Mouse (Mus musculus) intestine, postnatal 0 days (tissue): ENCODE data around the gene Eif4a3. TPM values are rescaled to one million over a fixed set of nuclear protein-coding genes. Genes with fewer than 3 reads are reported as not detected.

ENCODE experiments used
- ATAC-seq: fragments of 200-750 bp; cut with Nextera tagmentation; 2 replicates; pipeline ENCODE4 v1.8.0; 2017; ENCODE audit warnings: mild to moderate bottlenecking, moderate TSS enrichment, moderate library complexity
- H3K27ac ChIP-seq: fragments of 300-500 bp; sonication (generic); 2 replicates; pipeline ENCODE4 v1.5.1; 2014; ENCODE audit warnings: mild to moderate bottlenecking, low read depth, low read length, moderate library complexity
- H3K27me3 ChIP-seq: fragments of 300-500 bp; sonication (generic); replicated peaks from 2 replicates; pipeline ENCODE4 v1.6.1; 2014; ENCODE audit warnings: low read length, mixed read lengths; ENCODE audit not compliant: control insufficient read depth, insufficient read depth
- H3K36me3 ChIP-seq: fragments of 300-500 bp; sonication (generic); 2 replicates; pipeline ENCODE4 v1.6.1; 2014; ENCODE audit warnings: mild to moderate bottlenecking, moderate library complexity; ENCODE audit not compliant: control insufficient read depth, insufficient read depth
- H3K4me1 ChIP-seq: fragments of 300-500 bp; sonication (generic); replicated peaks from 2 replicates; pipeline ENCODE4 v1.6.1; 2014; ENCODE audit warnings: antibody characterized with exemption, low read length, mixed read lengths; ENCODE audit not compliant: control insufficient read depth, insufficient read depth
- H3K4me2 ChIP-seq: fragments of 300-500 bp; sonication (generic); replicated peaks from 2 replicates; pipeline ENCODE4 v1.6.1; 2014; ENCODE audit warnings: low read depth, mild to moderate bottlenecking, moderate library complexity
- H3K4me3 ChIP-seq: fragments of 300-500 bp; sonication (generic); 2 replicates; pipeline ENCODE4 v1.5.1; 2014; ENCODE audit warnings: low read depth, low read length
- H3K9ac ChIP-seq: fragments of 300-500 bp; sonication (generic); 2 replicates; pipeline ENCODE4 v1.6.1; 2014; ENCODE audit warnings: mild to moderate bottlenecking, low read depth, low read length
- H3K9me3 ChIP-seq: fragments of 300-500 bp; sonication (generic); 2 replicates; pipeline ENCODE4 v1.6.1; 2016; ENCODE audit warnings: mixed run types; ENCODE audit not compliant: control insufficient read depth
- CTCF ChIP-seq: sonication (generic); IDR thresholded peaks from 2 replicates; pipeline ENCODE4 v1.5.1; 2016; ENCODE audit warnings: low read depth, mild to moderate bottlenecking, control low read depth, antibody characterized with exemption, moderate library complexity
- WGBS: fragments of 180-500 bp; shearing (Covaris S2); extraction: QIAGEN DNeasy Blood & Tissue Kit; methylation state at CpG from one replicate; pipeline ENCODE4 v1.1.7; 2014; 5-methylcytosine and 5-hydroxymethylcytosine counted together
- polyA plus RNA-seq: library from polyadenylated mRNA; unstranded; fragments of >200 nt; fragmentation: Nextera tagmentation; extraction: Ambion mirVana; gene quantifications from 2 replicates; pipeline ENCODE4 v1.2.1, GENCODE M21; 2015

Gene Eif4a3
- polyA plus RNA-seq: 162 and 174 TPM in 2 replicates

- Histone ChIP-seq H3K27me3 (no peaks in the 10 kb centered on the region), H3K4me2 (peak within 1 kb of the TSS; percentile 73), H3K4me1 (no peaks in the 10 kb centered on the region), H3K27ac (peak within 1 kb of the TSS; percentile 80), H3K36me3 (peaks cover 35% of the 10 kb centered on the region), H3K9me3 (no peaks in the 10 kb centered on the region), H3K9ac (peak within 1 kb of the TSS; percentile 94), H3K4me3 (peak within 1 kb of the TSS; percentile 93)
- TF ChIP-seq CTCF: no peak
- under 1% methylated on average over 89 of the region's 89 CpGs for WGBS
- peak; percentile 96 for ATAC-seq
Observed at GRCm38 (mm10) chr11:119299391-119300245, at the start of gene Eif4a3. Gene Eif4a3, minus strand, starts transcription at chr11:119300089.

DNA sequence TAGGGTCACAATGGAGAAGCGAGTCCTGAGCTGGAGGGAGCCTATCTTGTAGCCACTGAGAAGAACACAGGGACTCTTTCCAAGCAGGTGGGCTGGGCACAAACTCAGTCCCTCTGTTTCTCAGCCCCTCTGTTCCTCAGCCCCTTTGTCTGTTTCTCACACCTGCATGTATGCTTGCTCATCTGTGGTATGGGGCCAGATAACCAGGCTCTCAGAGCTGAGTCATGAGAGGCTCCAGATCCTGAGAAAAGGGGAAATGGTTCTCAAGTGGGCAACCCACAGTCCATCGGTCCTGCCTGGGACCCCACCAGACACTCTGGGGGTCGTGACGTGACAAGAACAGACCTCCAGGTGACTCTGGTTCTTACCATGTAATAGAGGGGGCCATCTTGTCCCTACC, 47.2 kb upstream of the Eif4a3 start:
- ATAC-seq: no peak
- Histone ChIP-seq H3K4me2 (no peak overlapping the region), H3K9me3 (no peaks in the 10 kb centered on the region), H3K4me3 (no peak overlapping the region), H3K9ac (no peak overlapping the region), H3K36me3 (peaks cover 34% of the 10 kb centered on the region), H3K27me3 (no peaks in the 10 kb centered on the region), H3K27ac (no peak overlapping the region), H3K4me1 (no peaks in the 10 kb centered on the region)
- no peak for TF ChIP-seq CTCF
- WGBS: 86% methylated on average over 4 of the region's 4 CpGs

GRCm38 (mm10) chr11:119344865-119345264, 45.0 kb upstream of the Eif4a3 start:
- no peak for TF ChIP-seq CTCF
- Histone ChIP-seq H3K36me3 (peaks cover 29% of the 10 kb centered on the region), H3K4me3 (no peak overlapping the region), H3K9me3 (no peaks in the 10 kb centered on the region), H3K27me3 (no peaks in the 10 kb centered on the region), H3K4me1 (no peaks in the 10 kb centered on the region), H3K4me2 (no peak overlapping the region), H3K27ac (no peak overlapping the region), H3K9ac (no peak overlapping the region)
- WGBS: 64% methylated on average over 6 of the region's 6 CpGs
- ATAC-seq: no peak

GRCm38 (mm10) chr11:119344178-119344577, 44.3 kb upstream of the Eif4a3 start:
- TF ChIP-seq CTCF: no peak
- Histone ChIP-seq H3K9me3 (no peaks in the 10 kb centered on the region), H3K36me3 (peaks cover 23% of the 10 kb centered on the region), H3K4me1 (no peaks in the 10 kb centered on the region), H3K4me3 (no peak overlapping the region), H3K4me2 (no peak overlapping the region), H3K27ac (no peak overlapping the region), H3K27me3 (no peaks in the 10 kb centered on the region), H3K9ac (no peak overlapping the region)
- no peak for ATAC-seq
- 82% methylated on average over 8 of the region's 8 CpGs for WGBS

GRCm38 (mm10) chr11:119339637-119340036, 39.7 kb upstream of the Eif4a3 start:
- Histone ChIP-seq H3K9me3 (no peaks in the 10 kb centered on the region), H3K36me3 (peaks cover 19% of the 10 kb centered on the region; the same call in 1 of the 2 replicates), H3K27ac (no peak overlapping the region), H3K27me3 (no peaks in the 10 kb centered on the region), H3K4me1 (no peaks in the 10 kb centered on the region), H3K4me3 (no peak overlapping the region), H3K4me2 (no peak overlapping the region), H3K9ac (no peak overlapping the region)
- peak; percentile 91 for TF ChIP-seq CTCF
- no peak for ATAC-seq
- WGBS: 4% methylated on average over 5 of the region's 5 CpGs

GRCm38 (mm10) chr11:119339179-119339578, 39.3 kb upstream of the Eif4a3 start:
- Histone ChIP-seq H3K36me3 (peaks cover 14% of the 10 kb centered on the region; the same call in 1 of the 2 replicates), H3K27ac (no peak overlapping the region), H3K4me2 (no peak overlapping the region), H3K9me3 (no peaks in the 10 kb centered on the region), H3K4me3 (no peak overlapping the region), H3K9ac (no peak overlapping the region), H3K4me1 (no peaks in the 10 kb centered on the region), H3K27me3 (no peaks in the 10 kb centered on the region)
- no peak for TF ChIP-seq CTCF
- no peak for ATAC-seq
- 59% methylated on average over 5 of the region's 5 CpGs for WGBS
